Mouse (Mus musculus) E14TG2a.4 (cell line): Measurements from ENCODE around the gene Asxl1.

ENCODE experiments used
- CTCF ChIP-seq: conservative IDR thresholded peaks from 2 replicates; pipeline ENCODE4 v1.5.1; 2014; ENCODE audit warnings: low read length
- NANOG ChIP-seq: IDR thresholded peaks from 2 replicates; pipeline ENCODE4 v1.6.1; 2014; ENCODE audit warnings: borderline replicate concordance, low read length, mixed read lengths
- POU5F1 ChIP-seq: IDR thresholded peaks from 2 replicates; pipeline ENCODE4 v1.6.1; 2014; ENCODE audit warnings: low read length, borderline replicate concordance

- no peak for TF ChIP-seq CTCF
- TF ChIP-seq POU5F1: no peak
- no peak for TF ChIP-seq NANOG
These were observed 89.5 kb downstream of the Asxl1 start for GRCm38 (mm10) chr2:153434880-153435831.
